Mouse (Mus musculus) gastrocnemius, postnatal 14 days (tissue): ENCODE data around the gene Olfr1385. TPM values are rescaled to one million over a fixed set of nuclear protein-coding genes. Genes with fewer than 3 reads are reported as not detected.
"Not testable (repeated sequence)": the region's sequence is repeated elsewhere in the genome, so short reads cannot be mapped to it uniquely, and the experiment has no call there.

Experiments used
- DNase-seq: peaks from one replicate; pipeline ENCODE4 v3.0.0; 2021; ENCODE audit warnings: mixed read lengths
- intact Hi-C: fragments of 180-260 bp; cut with DNase I; formaldehyde crosslinking; loops from one replicate; pipeline ENCODE4 v1.15.1; 2025; ENCODE audit warnings: low total_unique reads
- long read RNA-seq, 2 experiments: library from polyadenylated mRNA; stranded (forward); transcript quantifications; one replicate each; pipeline ENCODE4 v2.0.0; 2021
- total RNA-seq, 2 experiments: library from RNA; stranded (reverse); gene quantifications; 2 replicates each; pipeline ENCODE4 v1.2.3; 2021

Olfr1385 gene
- total RNA-seq, result not detected
- long read RNA-seq, experiment 1, result 0 reads
- long read RNA-seq, experiment 2, result 0 reads

GRCm38 (mm10) chr11:49488770-49489169 lies at the start of gene Olfr1385:
TSS of gene Olfr1385 (plus strand) at chr11:49489070.
- DNase-seq, intact Hi-C loops: not testable (repeated sequence)

GRCm38 (mm10) chr11:49455043-49455442 lies 33.8 kb upstream of the Olfr1385 start, which contains the start of gene Olfr1387:
TSS of gene Olfr1387 (plus strand) at chr11:49455343.
- intact Hi-C loops, result no loop called here
- DNase-seq, result no peak

GRCm38 (mm10) chr11:49464746-49465145 lies 24.1 kb upstream of the Olfr1385 start, which contains the start of gene Olfr1386:
TSS of gene Olfr1386 (plus strand) at chr11:49465046.
- DNase-seq, intact Hi-C loops: not testable (repeated sequence)

- intact Hi-C loops, result no loop called here
- no peak for DNase-seq
Observed at GRCm38 (mm10) chr11:49485973-49486372, 2.9 kb upstream of the Olfr1385 start.

- intact Hi-C loops, result no loop called here
- DNase-seq, result no peak
Observed at GRCm38 (mm10) chr11:49518086-49518485, 29.2 kb downstream of the Olfr1385 start.

GRCm38 (mm10) chr11:49519348-49519747 lies 30.5 kb downstream of the Olfr1385 start, which contains the start of gene Olfr1383:
TSS of gene Olfr1383 (plus strand) at chr11:49519648.
- intact Hi-C loops, result no loop called here
- no peak for DNase-seq

- DNase-seq, result no peak
- intact Hi-C loops, result no loop called here
Observed at GRCm38 (mm10) chr11:49527947-49528346, 39.1 kb downstream of the Olfr1385 start, which contains the start of gene Olfr1382. TSS of gene Olfr1382 (plus strand) at chr11:49528247.

GRCm38 (mm10) chr11:49532761-49533160 lies 43.9 kb downstream of the Olfr1385 start:
- DNase-seq, result no peak
- intact Hi-C loops, result no loop called here

GRCm38 (mm10) chr11:49536631-49537030 lies 47.8 kb downstream of the Olfr1385 start:
- DNase-seq, intact Hi-C loops: not testable (repeated sequence)

GRCm38 (mm10) chr11:49543149-49543548 lies 54.3 kb downstream of the Olfr1385 start, which contains the start of gene Olfr1381:
TSS of gene Olfr1381 (plus strand) at chr11:49543449.
- intact Hi-C loops, result not testable (repeated sequence)

More at GRCm38 (mm10) chr11:49543149-49543548, 54.3 kb downstream of the Olfr1385 start, which contains the start of gene Olfr1381:
- DNase-seq, result not testable (repeated sequence)

Other genes starting within 250 kb of the Olfr1385 start
- gene Mgat1, start 244.9 kb upstream of the Olfr1385 start, total RNA-seq, result 10 to 100 TPM; 35.7 to 39.5 TPM
- under 1 TPM in 1 of 2 experiments, not detected in 1; 0.23 TPM for gene Olfr1393, start 210.8 kb upstream of the Olfr1385 start, total RNA-seq
- gene Olfr1392, start 203.8 kb upstream of the Olfr1385 start, total RNA-seq, result not detected
- gene Olfr10, start 184.3 kb upstream of the Olfr1385 start, total RNA-seq, result not detected
- not detected for gene Olfr1391, start 166.3 kb upstream of the Olfr1385 start, total RNA-seq
- not detected for gene Olfr1390, start 153.9 kb upstream of the Olfr1385 start, total RNA-seq
- not detected for gene Olfr1389, start 66.0 kb upstream of the Olfr1385 start, total RNA-seq
- gene Olfr1388, start 52.4 kb upstream of the Olfr1385 start, total RNA-seq, result under 1 TPM; 0.07 to 0.08 TPM
- not detected for gene Olfr1387, start 33.7 kb upstream of the Olfr1385 start, total RNA-seq
- gene Olfr1386, start 24.0 kb upstream of the Olfr1385 start, total RNA-seq, result not detected
- not detected for gene Olfr1384, start 17.7 kb downstream of the Olfr1385 start, total RNA-seq
- gene Olfr1383, start 30.6 kb downstream of the Olfr1385 start, total RNA-seq, result not detected
- not detected for gene Olfr1382, start 39.2 kb downstream of the Olfr1385 start, total RNA-seq
- not detected for gene Olfr1381, start 54.4 kb downstream of the Olfr1385 start, total RNA-seq
- not detected for gene Olfr1380, start 67.8 kb downstream of the Olfr1385 start, total RNA-seq
- 1 to 10 TPM; 4.0 to 4.3 TPM for gene Flt4, start 120.2 kb downstream of the Olfr1385 start, total RNA-seq
- not detected for gene Scgb3a1, start 174.5 kb downstream of the Olfr1385 start, total RNA-seq
- gene Cnot6, start 223.7 kb downstream of the Olfr1385 start, total RNA-seq, result 10 to 100 TPM; 19.6 to 21.1 TPM